Mouse (Mus musculus) frontal cortex, adult (tissue): Measurements from ENCODE around the gene Tns1.

Source experiments
- ATAC-seq: cut with Nextera tagmentation; 2 replicates; pipeline ENCODE4 v1.9.2; 2017; ENCODE audit warnings: mild to moderate bottlenecking, moderate library complexity, mixed read lengths; ENCODE audit not compliant: low TSS enrichment

The Tns1 gene

GRCm38 (mm10) chr1:73958210-73958983 is 165.9 kb downstream of the Tns1 start:
- ATAC-seq, result no peak

GRCm38 (mm10) chr1:73957428-73957827 is 166.8 kb downstream of the Tns1 start:
- ATAC-seq, result no peak

- ATAC-seq, result no peak
These were observed 167.9 kb downstream of the Tns1 start for GRCm38 (mm10) chr1:73956320-73956719.

GRCm38 (mm10) chr1:73955259-73955842 is 168.9 kb downstream of the Tns1 start:
- no peak for ATAC-seq

GRCm38 (mm10) chr1:73954614-73955013 is 169.6 kb downstream of the Tns1 start:
- no peak for ATAC-seq

GRCm38 (mm10) chr1:73954015-73954408 is 170.2 kb downstream of the Tns1 start:
- no peak for ATAC-seq

GRCm38 (mm10) chr1:73953317-73954014 is 170.8 kb downstream of the Tns1 start:
- no peak for ATAC-seq

- no peak for ATAC-seq
These were observed 171.7 kb downstream of the Tns1 start for GRCm38 (mm10) chr1:73952598-73952997.

GRCm38 (mm10) chr1:73951178-73951577 is 173.1 kb downstream of the Tns1 start:
- peak; percentile 58 for ATAC-seq

- ATAC-seq, result no peak
These were observed 175.5 kb downstream of the Tns1 start for GRCm38 (mm10) chr1:73948757-73949156.

GRCm38 (mm10) chr1:73947525-73948304 is 176.5 kb downstream of the Tns1 start:
- ATAC-seq, result peak; percentile 46

- ATAC-seq, result no peak
These were observed 177.5 kb downstream of the Tns1 start for GRCm38 (mm10) chr1:73946701-73947100.

GRCm38 (mm10) chr1:73944393-73944792 is 179.9 kb downstream of the Tns1 start:
- peak; percentile 48 for ATAC-seq

GRCm38 (mm10) chr1:73943667-73944289 is 180.5 kb downstream of the Tns1 start:
- peak; percentile 38 for ATAC-seq

GRCm38 (mm10) chr1:73943255-73943654 is 181.0 kb downstream of the Tns1 start:
- ATAC-seq, result no peak

- no peak for ATAC-seq
These were observed 182.0 kb downstream of the Tns1 start for GRCm38 (mm10) chr1:73942243-73942642.

GRCm38 (mm10) chr1:73941697-73942096 is 182.6 kb downstream of the Tns1 start:
- no peak for ATAC-seq

GRCm38 (mm10) chr1:73940491-73941204 is 183.6 kb downstream of the Tns1 start:
- ATAC-seq, result no peak

GRCm38 (mm10) chr1:73938597-73938996 is 185.7 kb downstream of the Tns1 start:
- ATAC-seq, result no peak

GRCm38 (mm10) chr1:73937805-73938204 is 186.4 kb downstream of the Tns1 start:
- ATAC-seq, result no peak

- no peak for ATAC-seq
These were observed 187.7 kb downstream of the Tns1 start for GRCm38 (mm10) chr1:73936537-73936936.
